12 mouse cellular contexts compared by ENCODE assay signal in the genomic region with DNA sequence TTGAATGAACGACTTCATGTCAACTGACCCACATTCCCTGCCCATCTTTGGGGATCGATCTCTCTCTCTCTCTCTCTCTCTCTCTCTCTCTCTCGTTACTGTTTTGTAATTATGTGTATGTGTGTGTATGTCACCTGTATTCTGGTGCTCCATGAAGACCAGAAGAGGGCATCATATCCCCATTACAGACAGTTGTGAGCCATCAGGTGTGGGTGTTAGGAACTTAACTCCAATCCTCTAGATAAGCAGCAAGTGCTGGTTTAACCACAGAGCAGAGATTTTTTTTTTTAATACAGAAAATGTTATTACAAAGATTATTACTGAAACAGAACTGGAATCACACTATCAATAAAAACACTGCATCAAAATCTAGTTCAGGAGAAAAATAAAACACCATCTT. TPM values are rescaled to one million over a fixed set of nuclear protein-coding genes. Genes with fewer than 3 reads are reported as not detected.
A peak's percentile ranks its signal among the peaks of the same experiment; 100 is the strongest.
DNase-seq lines count a peak whose midpoint lies in the region; ATAC-seq and TF ChIP-seq lines count a peak whose summit lies in the region.
"Had no signal": no experiment of that assay in that cellular context is flagged by ENCODE, and none has a peak within 500 bp of the region (broad histone marks: within the 10 kb centered on the region; RNA-seq: fewer than 3 reads in every experiment).

No protein-coding gene starts in this region.

- H3K9me3 ChIP-seq in lung, embryonic 15.5 days = no peaks in the 10 kb centered on the region
- no peaks in the 10 kb centered on the region for H3K9me3 ChIP-seq in forebrain, postnatal 0 days (ENCODE audit: low read length)
- H3K9me3 ChIP-seq in stomach, embryonic 16.5 days (replicated peaks; ENCODE audit: control insufficient read depth, low read length) = no peaks in the 10 kb centered on the region

- no peaks in the 10 kb centered on the region for H3K27me3 ChIP-seq in lung, embryonic 15.5 days
- H3K27me3 ChIP-seq in forebrain, postnatal 0 days (ENCODE audit: insufficient read depth, low read length) = no peaks in the 10 kb centered on the region
- no peaks in the 10 kb centered on the region for H3K27me3 ChIP-seq in stomach, embryonic 16.5 days (ENCODE audit: control insufficient read depth, insufficient read depth, low read length)

- no peaks in the 10 kb centered on the region for H3K36me3 ChIP-seq in lung, embryonic 15.5 days
- H3K36me3 ChIP-seq in forebrain, postnatal 0 days (ENCODE audit: insufficient read depth) = no peaks in the 10 kb centered on the region
- H3K36me3 ChIP-seq in macrophage (ENCODE audit: inconsistent target) = no peaks in the 10 kb centered on the region
- no peaks in the 10 kb centered on the region for H3K36me3 ChIP-seq in stomach, embryonic 16.5 days (ENCODE audit: control insufficient read depth, insufficient read depth, low read length)

- H3K4me1 ChIP-seq in lung, embryonic 15.5 days = peaks cover 7% of the 10 kb centered on the region
- H3K4me1 ChIP-seq in forebrain, postnatal 0 days (ENCODE audit: insufficient read depth) = peaks cover 13% of the 10 kb centered on the region; the same call in 1 of the 2 replicates
- H3K4me1 ChIP-seq in stomach, embryonic 16.5 days (ENCODE audit: control insufficient read depth, insufficient read depth, low read length) = peaks cover 14% of the 10 kb centered on the region

- no peak overlapping the region for H3K4me3 ChIP-seq in lung, embryonic 15.5 days
- no peak overlapping the region for H3K4me3 ChIP-seq in forebrain, postnatal 0 days (ENCODE audit: low read depth, low read length)
- peak overlapping the region; percentile 71; the same call in 1 of the 2 replicates for H3K4me3 ChIP-seq in macrophage (ENCODE audit: inconsistent target)
- H3K4me3 ChIP-seq in stomach, embryonic 16.5 days (replicated peaks; ENCODE audit: low read length) = no peak overlapping the region

- H3K4me2 ChIP-seq in lung, embryonic 15.5 days = 0 out of 2 replicates have a peak overlapping the region, but pooled peaks have one; percentile 81
- peak overlapping the region; percentile 54 for H3K4me2 ChIP-seq in forebrain, postnatal 0 days (ENCODE audit: low read depth)
- peak overlapping the region; percentile 67 for H3K4me2 ChIP-seq in stomach, embryonic 16.5 days (ENCODE audit: low read depth, low read length)

- no peak for ATAC-seq in lung, embryonic 15.5 days (ENCODE audit: borderline replicate concordance, extremely low read depth, low FRiP score, low TSS enrichment)
- ATAC-seq in forebrain, postnatal 0 days = no peak
- no peak for ATAC-seq in stomach, embryonic 16.5 days (ENCODE audit: insufficient read depth, low FRiP score)

- H3K9ac ChIP-seq in lung, embryonic 15.5 days = no peak overlapping the region
- H3K9ac ChIP-seq in forebrain, postnatal 0 days = no peak overlapping the region
- no peak overlapping the region for H3K9ac ChIP-seq in stomach, embryonic 16.5 days (ENCODE audit: low read length)

- TF ChIP-seq CTCF in forebrain, postnatal 0 days (IDR thresholded peaks at IDR 0.05; ENCODE audit: low read depth) = no peak

- 86% methylated on average over 3 of the region's 3 CpGs for WGBS in lung, embryonic 15.5 days
- WGBS in forebrain, postnatal 0 days = 87% methylated on average over 3 of the region's 3 CpGs
- WGBS in macrophage (ENCODE audit: missing documents) = 100% methylated on average over 1 of the region's 3 CpGs
- WGBS in stomach, embryonic 16.5 days = 82% methylated on average over 3 of the region's 3 CpGs

- no peak overlapping the region for H3K27ac ChIP-seq in lung, embryonic 15.5 days
- no peak overlapping the region for H3K27ac ChIP-seq in forebrain, postnatal 0 days (ENCODE audit: low read depth, low read length)
- no peak overlapping the region for H3K27ac ChIP-seq in macrophage
- H3K27ac ChIP-seq in stomach, embryonic 16.5 days (ENCODE audit: low read length) = no peak overlapping the region
- H3K27ac ChIP-seq: liver, embryonic 14.5 days had no signal

- no peak for DNase-seq in lung, postnatal 14 days
- no peak for DNase-seq in forebrain, postnatal 0 days
- DNase-seq in left cerebral cortex, postnatal 25 days (ENCODE audit: low spot score in 2 of 2) = no peak
- no peak for DNase-seq in gastrocnemius, postnatal 10 days
- DNase-seq: adrenal gland, postnatal 10 days; cerebellum, adult 18-20 months; heart, postnatal 10 days; spleen, adult 18-20 months had no signal

- intact Hi-C loops in left cerebral cortex, postnatal 25 days (cut with DNase I) = no loop called here

- peaks cover 65% of the 10 kb centered on the region for H3K79me2 ChIP-seq in macrophage (ENCODE audit: inconsistent target)

RNA-seq across cellular contexts. Expression of a gene that starts 1.9 kb away (rescaled TPM):
- polyA plus RNA-seq in lung, embryonic 15.5 days (2015; fragmentation: Nextera tagmentation; extraction: Ambion mirVana) = 70.9 and 74.8 TPM in 2 replicates
- total RNA-seq in forebrain, postnatal 0 days (2014; rRNA removed) = 137 and 150 TPM in 2 replicates
- 121 and 137 TPM in 2 replicates for polyA plus RNA-seq in forebrain, postnatal 0 days (2015; fragmentation: Nextera tagmentation; extraction: Ambion mirVana)
- total RNA-seq in macrophage (2018; cell fraction: chromatin; rRNA removed) = 100 to 1,000 TPM in 4 of 26 experiments, 10 to 100 TPM in 22; 50.1 to 117 (median 79.7) TPM
- 100 to 1,000 TPM; 114 to 154 (median 137) TPM for total RNA-seq in macrophage (2018; cell fraction: cytosol; rRNA removed)
- total RNA-seq in macrophage (2018; cell fraction: nucleus; rRNA removed) = 100 to 1,000 TPM in 19 of 26 experiments, 10 to 100 TPM in 7; 83.4 to 166 (median 117) TPM
- polyA plus RNA-seq in macrophage (2018) = 72.7 to 141 TPM (median 127 TPM) in 3 replicates
- polyA plus RNA-seq in stomach, embryonic 16.5 days (2015; fragmentation: Nextera tagmentation; extraction: Ambion mirVana) = 62.7 and 67.5 TPM in 2 replicates
- total RNA-seq in left cerebral cortex, postnatal 25 days (2021) = 100 to 1,000 TPM; 143 to 149 TPM
- 10 to 100 TPM; 22.1 to 22.5 TPM for total RNA-seq in gastrocnemius, postnatal 10 days (2021)
